Mouse (Mus musculus) ES-E14 (cell line): ENCODE results near the gene Resp18.

Source experiments
- CHD2 ChIP-seq: IDR thresholded peaks from 2 replicates; pipeline ENCODE4 v1.6.1; 2014; ENCODE audit warnings: mild to moderate bottlenecking, low read depth, low read length, inconsistent platforms
- MAFK ChIP-seq: IDR thresholded peaks from 2 replicates; pipeline ENCODE4 v1.6.1; 2014; ENCODE audit warnings: mild to moderate bottlenecking, low read depth, low read length, inconsistent platforms; ENCODE audit not compliant: insufficient read depth
- ZC3H11A ChIP-seq: IDR thresholded peaks from 2 replicates; pipeline ENCODE4 v1.6.1; 2012; ENCODE audit warnings: low read depth, mild to moderate bottlenecking, inconsistent platforms, low read length, borderline replicate concordance

- TF ChIP-seq MAFK, result no peak
- TF ChIP-seq CHD2, result no peak
- no peak for TF ChIP-seq ZC3H11A
Observed at GRCm38 (mm10) chr1:75226138-75226537, 52.1 kb downstream of the Resp18 start.
